Mouse (Mus musculus): ENCODE measurements at regions not wholly inside any gene's neighbourhood (a gene's known extent, or its start where the extent isn't known, plus 50 kb on each side); places are given as distances from the start of the nearest gene placed in this dataset.

- TF ChIP-seq TCF12 (IDR thresholded peaks at IDR 0.05; ENCODE audit: insufficient read depth, poor library complexity, severe bottlenecking), result no peak
- TF ChIP-seq SRF (IDR thresholded peaks at IDR 0.05; ENCODE audit: control insufficient read depth, insufficient read length, low read depth), result no peak
- no peak for TF ChIP-seq USF1 (IDR thresholded peaks at IDR 0.05; ENCODE audit: low read depth)
- TF ChIP-seq MYOD1 (IDR thresholded peaks at IDR 0.05; ENCODE audit: control insufficient read depth in 1 of 3, insufficient read length in 2 of 3, low read depth in 2 of 3), result no peak
- TF ChIP-seq MYOG (IDR thresholded peaks at IDR 0.05; ENCODE audit: control insufficient read depth in 1 of 3, insufficient read depth in 1 of 3, insufficient read length in 2 of 3, low read depth in 2 of 3), result no peak
- no peak for TF ChIP-seq TCF3 (IDR thresholded peaks at IDR 0.05; ENCODE audit: insufficient read length, low read depth)
- no peak for TF ChIP-seq POLR2AphosphoS2 (IDR thresholded peaks at IDR 0.05; ENCODE audit: insufficient read length, low read depth)
- no peak for TF ChIP-seq REST (IDR thresholded peaks at IDR 0.05; ENCODE audit: insufficient read depth, insufficient read length)
- no peak for TF ChIP-seq CEBPB (IDR thresholded peaks at IDR 0.05; ENCODE audit: insufficient read depth, poor library complexity, severe bottlenecking)
- no peak for TF ChIP-seq E2F4 (IDR thresholded peaks at IDR 0.05; ENCODE audit: insufficient read depth)
- TF ChIP-seq MAX (IDR thresholded peaks at IDR 0.05; ENCODE audit: low read depth), result no peak
- TF ChIP-seq POLR2A (IDR thresholded peaks at IDR 0.05; ENCODE audit: insufficient read length, low read depth), result no peak
- Histone ChIP-seq H3K27me3 (ENCODE audit: control insufficient read depth, insufficient read depth, insufficient read length) (no peaks in the 10 kb centered on the region), H3K79me2 (ENCODE audit: control insufficient read depth, insufficient read depth) (no peaks in the 10 kb centered on the region), H3K4me2 (ENCODE audit: low read depth) (no peak overlapping the region), H3ac (ENCODE audit: control insufficient read depth, insufficient read length) (no peak overlapping the region), H3K4me3 (no peak overlapping the region), H3K36me3 (ENCODE audit: control insufficient read depth, insufficient read depth) (no peaks in the 10 kb centered on the region)
Observed at GRCm38 (mm10) chr8:90490734-90491441, 142.7 kb upstream of the Tox3 start.

DNA sequence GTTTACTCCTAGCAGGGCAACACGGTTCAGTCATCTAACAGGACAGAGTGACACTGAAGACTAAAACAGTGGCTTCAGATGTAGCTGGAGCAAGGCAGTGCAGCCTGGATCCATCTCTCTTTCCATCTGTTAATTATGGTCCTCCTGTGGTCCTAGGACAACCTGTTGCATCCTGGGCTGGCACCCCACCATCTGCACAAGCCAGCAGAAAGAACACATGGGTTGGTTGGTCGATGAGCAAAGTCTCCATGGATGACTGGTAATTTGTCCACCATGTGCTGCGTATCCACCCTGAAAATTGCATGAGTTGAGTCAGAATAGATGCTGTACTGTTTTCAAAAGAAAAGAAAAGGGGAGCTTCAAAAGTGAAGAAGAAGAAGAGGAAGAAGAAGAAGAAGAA, 138.4 kb upstream of the Tox3 start:
- no peak overlapping the region for H3ac ChIP-seq (ENCODE audit: control insufficient read depth, insufficient read length)
- H3K36me3 ChIP-seq (ENCODE audit: control insufficient read depth, insufficient read depth), result no peaks in the 10 kb centered on the region
- H3K27me3 ChIP-seq (ENCODE audit: control insufficient read depth, insufficient read depth, insufficient read length), result no peaks in the 10 kb centered on the region
- H3K79me2 ChIP-seq (ENCODE audit: control insufficient read depth, insufficient read depth), result no peaks in the 10 kb centered on the region
- no peak overlapping the region for H3K4me2 ChIP-seq (ENCODE audit: low read depth)
- no peak for TF ChIP-seq MAX (IDR thresholded peaks at IDR 0.05; ENCODE audit: low read depth)
- no peak for TF ChIP-seq POLR2A (IDR thresholded peaks at IDR 0.05; ENCODE audit: insufficient read length, low read depth)
- no peak for TF ChIP-seq POLR2AphosphoS2 (IDR thresholded peaks at IDR 0.05; ENCODE audit: insufficient read length, low read depth)
- no peak for TF ChIP-seq TCF3 (IDR thresholded peaks at IDR 0.05; ENCODE audit: insufficient read length, low read depth)
- no peak overlapping the region for H3K4me3 ChIP-seq

GRCm38 (mm10) chr8:90478149-90478548, 130.0 kb upstream of the Tox3 start:
- Histone ChIP-seq H3K36me3 (ENCODE audit: control insufficient read depth, insufficient read depth) (no peaks in the 10 kb centered on the region), H3K27me3 (ENCODE audit: control insufficient read depth, insufficient read depth, insufficient read length) (no peaks in the 10 kb centered on the region), H3K4me2 (ENCODE audit: low read depth) (no peak overlapping the region), H3K4me3 (no peak overlapping the region), H3K79me2 (ENCODE audit: control insufficient read depth, insufficient read depth) (no peaks in the 10 kb centered on the region), H3ac (ENCODE audit: control insufficient read depth, insufficient read length) (no peak overlapping the region)
- TF ChIP-seq TCF12 (IDR thresholded peaks at IDR 0.05; ENCODE audit: insufficient read depth, poor library complexity, severe bottlenecking) (no peak), POLR2AphosphoS2 (IDR thresholded peaks at IDR 0.05; ENCODE audit: insufficient read length, low read depth) (no peak), E2F4 (IDR thresholded peaks at IDR 0.05; ENCODE audit: insufficient read depth) (no peak), USF1 (IDR thresholded peaks at IDR 0.05; ENCODE audit: low read depth) (no peak), CEBPB (IDR thresholded peaks at IDR 0.05; ENCODE audit: insufficient read depth, poor library complexity, severe bottlenecking) (no peak), REST (IDR thresholded peaks at IDR 0.05; ENCODE audit: insufficient read depth, insufficient read length) (no peak), SRF (IDR thresholded peaks at IDR 0.05; ENCODE audit: control insufficient read depth, insufficient read length, low read depth) (no peak), MYOG (IDR thresholded peaks at IDR 0.05; ENCODE audit: control insufficient read depth in 1 of 3, insufficient read depth in 1 of 3, insufficient read length in 2 of 3, low read depth in 2 of 3) (no peak), MYOD1 (IDR thresholded peaks at IDR 0.05; ENCODE audit: control insufficient read depth in 1 of 3, insufficient read length in 2 of 3, low read depth in 2 of 3) (no peak), TCF3 (IDR thresholded peaks at IDR 0.05; ENCODE audit: insufficient read length, low read depth) (no peak), MAX (IDR thresholded peaks at IDR 0.05; ENCODE audit: low read depth) (no peak), POLR2A (IDR thresholded peaks at IDR 0.05; ENCODE audit: insufficient read length, low read depth) (no peak)

DNA sequence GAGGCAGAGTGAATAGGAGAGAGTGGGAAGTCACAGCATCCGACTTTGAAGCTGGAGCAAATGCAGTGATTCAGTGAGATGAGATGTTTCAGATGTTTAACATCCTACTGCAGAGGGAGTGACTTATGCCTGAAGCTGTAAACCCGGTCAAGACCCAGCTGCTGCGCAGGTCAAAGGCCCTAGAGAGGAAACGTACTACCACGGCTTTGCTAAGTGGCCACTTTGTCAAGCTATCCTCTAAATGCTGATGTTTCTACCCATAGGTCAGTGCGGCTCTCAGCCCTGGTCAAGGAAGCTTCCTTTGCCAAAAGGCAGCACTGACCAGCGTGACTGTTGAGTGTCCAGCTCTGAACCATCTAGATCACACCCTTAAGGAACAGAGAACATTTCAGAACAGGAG, 125.9 kb upstream of the Tox3 start:
- no peaks in the 10 kb centered on the region for H3K27me3 ChIP-seq (ENCODE audit: control insufficient read depth, insufficient read depth, insufficient read length)
- no peak overlapping the region for H3ac ChIP-seq (ENCODE audit: control insufficient read depth, insufficient read length)
- H3K4me3 ChIP-seq, result no peak overlapping the region
- H3K79me2 ChIP-seq (ENCODE audit: control insufficient read depth, insufficient read depth), result no peaks in the 10 kb centered on the region
- TF ChIP-seq TCF12 (IDR thresholded peaks at IDR 0.05; ENCODE audit: insufficient read depth, poor library complexity, severe bottlenecking) (no peak), POLR2A (IDR thresholded peaks at IDR 0.05; ENCODE audit: insufficient read length, low read depth) (no peak), POLR2AphosphoS2 (IDR thresholded peaks at IDR 0.05; ENCODE audit: insufficient read length, low read depth) (no peak), USF1 (IDR thresholded peaks at IDR 0.05; ENCODE audit: low read depth) (no peak), TCF3 (IDR thresholded peaks at IDR 0.05; ENCODE audit: insufficient read length, low read depth) (no peak), REST (IDR thresholded peaks at IDR 0.05; ENCODE audit: insufficient read depth, insufficient read length) (no peak), CEBPB (IDR thresholded peaks at IDR 0.05; ENCODE audit: insufficient read depth, poor library complexity, severe bottlenecking) (no peak), SRF (IDR thresholded peaks at IDR 0.05; ENCODE audit: control insufficient read depth, insufficient read length, low read depth) (no peak), MAX (IDR thresholded peaks at IDR 0.05; ENCODE audit: low read depth) (no peak), MYOD1 (IDR thresholded peaks at IDR 0.05; ENCODE audit: control insufficient read depth in 1 of 3, insufficient read length in 2 of 3, low read depth in 2 of 3) (no peak), MYOG (IDR thresholded peaks at IDR 0.05; ENCODE audit: control insufficient read depth in 1 of 3, insufficient read depth in 1 of 3, insufficient read length in 2 of 3, low read depth in 2 of 3) (no peak), E2F4 (IDR thresholded peaks at IDR 0.05; ENCODE audit: insufficient read depth) (no peak)
- H3K4me2 ChIP-seq (ENCODE audit: low read depth), result no peak overlapping the region
- no peaks in the 10 kb centered on the region for H3K36me3 ChIP-seq (ENCODE audit: control insufficient read depth, insufficient read depth)

Data from myocyte (in vitro differentiated cells).